Mouse (Mus musculus): Measurements from ENCODE around the gene Ctsh.

DNA sequence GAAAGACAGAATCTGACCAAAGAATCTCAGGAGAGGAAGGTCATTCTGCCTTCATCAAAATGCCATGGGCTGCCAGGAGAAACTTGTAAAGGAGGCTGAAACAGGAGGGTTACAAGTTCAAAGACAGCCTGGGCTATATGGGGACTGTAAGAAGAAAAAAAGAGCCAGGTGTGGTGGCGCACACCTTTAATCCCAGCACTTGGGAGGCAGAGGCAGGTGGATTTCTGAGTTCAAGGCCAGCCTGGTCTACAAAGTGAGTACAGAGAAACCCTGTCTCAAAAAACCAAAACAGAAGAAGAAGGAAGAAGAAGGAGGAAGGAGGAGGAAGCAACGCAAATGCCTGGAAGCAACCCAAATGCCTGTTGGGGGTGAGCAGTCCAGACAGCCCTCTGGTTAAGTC, at the start of gene Ctsh:
- TF ChIP-seq CTCF (IDR thresholded peaks at IDR 0.05; ENCODE audit: insufficient read depth, low read length) = no peak
- no peak for TF ChIP-seq POLR2A (IDR thresholded peaks at IDR 0.05; ENCODE audit: borderline replicate concordance, extremely low read depth, low read depth, low read length)

Data from lung, adult 2 months (tissue).